Mouse (Mus musculus) brain, embryonic 14.5 days (tissue): ENCODE data around the gene Ms4a10.

Source experiments
- CTCF ChIP-seq: fragments of 200-500 bp; IDR thresholded peaks from 2 replicates; pipeline ENCODE4 v1.5.1; 2012; ENCODE audit warnings: inconsistent platforms, mild to moderate bottlenecking, moderate library complexity, borderline replicate concordance; ENCODE audit not compliant: insufficient read depth, insufficient read length; ENCODE audit errors: extremely low read depth
- POLR2A ChIP-seq: fragments of 200-500 bp; IDR thresholded peaks from 2 replicates; pipeline ENCODE4 v1.6.1; 2012; ENCODE audit warnings: mild to moderate bottlenecking, inconsistent platforms, borderline replicate concordance; ENCODE audit not compliant: poor library complexity, insufficient read depth, insufficient read length, severe bottlenecking; ENCODE audit errors: extremely low read depth

DNA sequence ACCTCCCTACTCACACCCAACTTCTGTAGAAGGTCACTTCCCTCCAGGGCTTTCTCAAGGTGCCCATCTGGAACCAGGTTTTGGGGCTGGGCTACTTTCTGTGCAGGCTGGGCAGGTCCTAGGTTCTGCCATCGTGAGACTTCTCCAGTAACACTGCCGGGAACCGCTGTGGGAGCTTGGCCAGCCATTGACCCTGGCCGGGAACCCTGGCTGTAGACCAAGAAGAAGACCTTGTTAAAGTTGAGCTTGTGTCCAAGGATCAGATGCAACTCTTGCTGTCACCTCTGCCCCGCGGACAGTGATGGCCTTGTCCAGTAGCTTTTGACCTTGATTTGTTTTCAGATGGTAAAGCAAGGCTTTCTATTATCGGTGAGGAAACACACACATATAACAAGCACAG lies 5.9 kb downstream of the Ms4a10 start:
- TF ChIP-seq POLR2A (no peak), CTCF (no peak)
